Mouse (Mus musculus): ENCODE measurements around the gene Plod2. TPM values are rescaled to one million over a fixed set of nuclear protein-coding genes. Genes with fewer than 3 reads are reported as not detected.

The Plod2 gene
- polyA plus RNA-seq, 1 experiment from 2014 or later = 6.6 TPM

DNA sequence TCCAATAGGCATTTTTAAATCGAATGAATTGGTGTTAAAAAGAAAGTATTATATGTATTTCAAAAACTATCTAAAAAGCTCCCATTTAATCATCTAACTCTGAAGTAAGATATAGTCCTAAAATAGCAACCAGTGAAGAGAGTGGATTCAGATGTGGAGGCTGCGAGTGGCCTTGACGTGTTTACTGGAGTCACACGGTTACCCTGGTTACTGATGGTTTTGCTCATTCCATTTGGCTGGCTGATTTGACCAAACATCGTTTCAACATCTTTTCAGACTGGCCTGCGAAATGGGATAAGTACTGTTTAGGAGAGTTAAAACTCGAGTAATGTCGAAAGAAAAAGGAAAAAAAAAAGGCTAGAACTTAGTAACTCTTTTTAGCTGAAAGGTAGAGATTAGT, 71.2 kb downstream of the Plod2 start:
- no peak overlapping the region for H3K4me2 ChIP-seq
- no peaks in the 10 kb centered on the region for H3K27me3 ChIP-seq (replicated peaks)
- 65% methylated on average over 8 of the region's 8 CpGs for WGBS (ENCODE audit: insufficient replicate concordance)

GRCm38 (mm10) chr9:92616418-92616817, 74.4 kb downstream of the Plod2 start:
- Histone ChIP-seq H3K9ac (no peak overlapping the region), H3K9me3 (replicated peaks) (no peaks in the 10 kb centered on the region), H3K4me2 (no peak overlapping the region), H3K36me3 (no peaks in the 10 kb centered on the region), H3K27ac (no peak overlapping the region), H3K4me1 (no peaks in the 10 kb centered on the region), H3K4me3 (no peak overlapping the region), H3K27me3 (replicated peaks) (no peaks in the 10 kb centered on the region)
- no peak for ATAC-seq
- WGBS (ENCODE audit: insufficient replicate concordance) = 78% methylated on average over 2 of the region's 2 CpGs

More for the DNA sequence above, 71.2 kb downstream of the Plod2 start:
- Histone ChIP-seq H3K9me3 (replicated peaks) (no peaks in the 10 kb centered on the region), H3K36me3 (no peaks in the 10 kb centered on the region), H3K4me1 (no peaks in the 10 kb centered on the region), H3K27ac (no peak overlapping the region), H3K9ac (no peak overlapping the region), H3K4me3 (no peak overlapping the region)
- no peak for ATAC-seq

DNA sequence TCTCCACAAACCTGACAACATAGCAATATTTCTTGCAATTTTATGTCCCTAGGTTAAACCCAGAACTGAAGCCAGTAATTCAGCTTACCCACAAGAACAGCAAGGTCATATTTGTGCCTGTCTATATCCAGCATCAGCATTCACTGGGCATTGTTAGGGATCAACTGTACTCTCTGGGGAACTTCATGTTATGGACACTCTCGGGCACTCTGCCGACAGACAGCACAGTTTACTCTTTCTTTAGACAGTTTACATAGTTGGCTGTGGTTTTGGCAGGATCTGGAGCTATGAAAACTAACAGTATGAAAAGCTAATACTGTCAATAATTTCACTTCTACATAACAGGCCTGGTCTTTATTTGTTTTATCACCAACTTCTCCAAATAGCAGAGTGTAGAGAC, 75.4 kb downstream of the Plod2 start:
- no peak overlapping the region for H3K27ac ChIP-seq
- 83% methylated on average over 2 of the region's 2 CpGs for WGBS (ENCODE audit: insufficient replicate concordance)
- no peak for ATAC-seq
- H3K27me3 ChIP-seq (replicated peaks) = no peaks in the 10 kb centered on the region
- H3K4me2 ChIP-seq = no peak overlapping the region
- no peak overlapping the region for H3K4me3 ChIP-seq
- H3K36me3 ChIP-seq = no peaks in the 10 kb centered on the region
- no peaks in the 10 kb centered on the region for H3K9me3 ChIP-seq (replicated peaks)
- no peaks in the 10 kb centered on the region for H3K4me1 ChIP-seq
- no peak overlapping the region for H3K9ac ChIP-seq

DNA sequence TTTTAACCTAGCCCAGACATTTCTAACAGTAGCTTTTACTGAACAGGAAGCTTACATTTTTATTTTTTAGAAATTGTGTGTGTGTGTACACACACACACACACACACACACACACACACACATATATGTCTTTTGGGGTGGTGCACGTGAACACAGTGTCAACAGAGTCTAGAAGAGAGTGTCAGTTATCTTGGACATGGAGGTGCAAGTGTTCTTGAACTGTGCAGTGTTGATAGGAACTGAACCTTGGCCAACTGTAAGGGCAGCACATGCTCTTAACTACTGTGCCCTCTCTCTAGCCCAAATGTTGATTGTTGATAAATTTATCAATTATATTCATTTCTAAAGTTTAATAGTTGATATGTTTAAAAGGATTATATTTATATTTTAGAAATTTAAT, 78.1 kb downstream of the Plod2 start:
- H3K36me3 ChIP-seq = no peaks in the 10 kb centered on the region
- no peaks in the 10 kb centered on the region for H3K9me3 ChIP-seq (replicated peaks)
- no peak overlapping the region for H3K9ac ChIP-seq
- no peaks in the 10 kb centered on the region for H3K27me3 ChIP-seq (replicated peaks)
- ATAC-seq = no peak
- no peak overlapping the region for H3K4me3 ChIP-seq
- no peak overlapping the region for H3K4me2 ChIP-seq
- 32% methylated on average over 1 of the region's 1 CpGs for WGBS (ENCODE audit: insufficient replicate concordance)
- H3K27ac ChIP-seq = no peak overlapping the region
- H3K4me1 ChIP-seq = no peaks in the 10 kb centered on the region

DNA sequence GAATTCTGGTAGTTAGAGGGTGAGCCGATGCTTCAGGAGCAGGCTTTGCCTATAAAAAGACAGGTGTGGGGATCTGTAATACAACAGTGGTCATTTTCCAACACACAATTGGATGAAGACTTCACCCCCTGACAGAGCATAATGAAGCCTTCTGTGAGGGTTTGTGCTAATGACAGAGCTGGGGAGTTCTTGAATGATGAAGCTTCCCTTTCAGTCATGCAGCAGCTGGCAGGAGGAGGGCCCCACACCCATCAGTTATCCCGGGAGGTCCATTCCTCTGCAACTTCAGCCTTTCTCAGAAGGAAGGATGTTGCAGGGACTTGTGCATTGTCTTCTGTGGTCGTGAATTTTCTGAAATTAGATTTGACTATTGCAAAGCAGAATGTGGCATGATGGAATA, 79.2 kb downstream of the Plod2 start:
- H3K9ac ChIP-seq = no peak overlapping the region
- H3K9me3 ChIP-seq (replicated peaks) = no peaks in the 10 kb centered on the region
- ATAC-seq = no peak
- no peaks in the 10 kb centered on the region for H3K4me1 ChIP-seq
- H3K4me2 ChIP-seq = no peak overlapping the region
- H3K27ac ChIP-seq = no peak overlapping the region
- H3K4me3 ChIP-seq = no peak overlapping the region
- no peaks in the 10 kb centered on the region for H3K27me3 ChIP-seq (replicated peaks)
- no peaks in the 10 kb centered on the region for H3K36me3 ChIP-seq
- 51% methylated on average over 3 of the region's 3 CpGs for WGBS (ENCODE audit: insufficient replicate concordance)

GRCm38 (mm10) chr9:92621878-92622282, 79.9 kb downstream of the Plod2 start:
- ATAC-seq = no peak
- Histone ChIP-seq H3K4me2 (no peak overlapping the region), H3K27ac (no peak overlapping the region), H3K9me3 (replicated peaks) (no peaks in the 10 kb centered on the region), H3K36me3 (no peaks in the 10 kb centered on the region), H3K9ac (no peak overlapping the region), H3K4me1 (no peaks in the 10 kb centered on the region), H3K4me3 (no peak overlapping the region), H3K27me3 (replicated peaks) (no peaks in the 10 kb centered on the region)
- 56% methylated on average over 2 of the region's 2 CpGs for WGBS (ENCODE audit: insufficient replicate concordance)

DNA sequence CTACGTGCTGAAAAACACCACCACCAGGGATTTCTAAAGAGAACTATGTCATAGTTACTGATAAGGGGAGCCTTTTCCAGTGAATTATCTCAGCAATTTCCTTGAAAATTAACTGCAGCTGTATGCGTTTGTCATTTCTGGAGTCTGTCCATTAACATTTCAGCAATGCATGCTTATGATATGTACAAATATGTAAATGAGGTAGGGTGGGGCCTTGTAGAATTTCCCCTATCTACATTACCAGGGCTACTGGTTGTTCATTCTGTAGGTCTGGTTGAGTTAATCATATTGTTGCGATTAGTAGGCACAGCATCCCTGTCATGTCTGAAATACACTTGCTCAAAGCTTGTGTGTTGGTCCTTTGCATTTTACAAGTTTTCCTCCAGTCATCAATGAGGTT, 92.8 kb downstream of the Plod2 start:
- H3K4me1 ChIP-seq = no peaks in the 10 kb centered on the region
- no peak overlapping the region for H3K4me2 ChIP-seq
- no peaks in the 10 kb centered on the region for H3K27me3 ChIP-seq (replicated peaks)
- no peak for ATAC-seq
- no peak overlapping the region for H3K27ac ChIP-seq
- WGBS (ENCODE audit: insufficient replicate concordance) = 45% methylated on average over 3 of the region's 3 CpGs
- H3K9ac ChIP-seq = no peak overlapping the region
- no peak overlapping the region for H3K4me3 ChIP-seq
- peaks cover 13% of the 10 kb centered on the region for H3K9me3 ChIP-seq (replicated peaks)
- H3K36me3 ChIP-seq = no peaks in the 10 kb centered on the region

DNA sequence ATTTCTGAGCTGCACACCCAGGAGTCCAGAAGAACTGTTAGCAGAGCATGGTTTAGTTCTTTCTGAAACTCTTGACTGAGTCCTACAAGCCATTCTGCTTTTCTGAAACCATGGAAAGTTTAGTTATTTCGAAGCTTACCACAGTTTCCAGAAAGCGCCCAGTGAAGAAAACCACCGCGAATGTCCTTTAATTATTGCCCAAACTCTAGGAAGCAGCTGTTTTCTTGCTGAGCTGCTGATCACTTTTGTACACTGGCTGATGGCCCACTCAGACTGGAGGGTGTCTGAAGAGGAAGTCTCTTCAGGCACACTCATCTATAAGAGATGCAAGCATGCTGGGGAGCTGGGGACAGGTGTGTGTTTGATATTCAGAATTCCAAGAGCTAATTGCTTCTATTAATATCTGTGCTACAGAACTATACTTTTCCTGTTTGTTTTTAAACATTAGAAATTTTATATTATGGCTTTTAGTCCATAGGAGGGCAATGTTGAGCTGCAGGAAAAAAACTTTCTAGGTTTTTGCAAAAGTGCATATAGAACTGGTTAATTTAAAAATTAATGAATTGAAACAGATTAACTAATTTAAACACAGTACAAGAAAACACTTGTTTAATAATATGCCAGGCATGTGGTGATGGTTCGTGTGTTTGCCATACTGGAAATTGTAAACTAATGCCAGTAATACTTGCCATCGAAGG, 97.3 kb downstream of the Plod2 start:
- Histone ChIP-seq H3K27ac (no peak overlapping the region), H3K9me3 (replicated peaks) (peaks cover 4% of the 10 kb centered on the region; the same call in 1 of the 2 replicates), H3K36me3 (no peaks in the 10 kb centered on the region), H3K4me2 (no peak overlapping the region), H3K9ac (no peak overlapping the region), H3K4me3 (no peak overlapping the region), H3K27me3 (replicated peaks) (no peaks in the 10 kb centered on the region), H3K4me1 (no peaks in the 10 kb centered on the region)
- no peak for ATAC-seq
- 66% methylated on average over 6 of the region's 6 CpGs for WGBS (ENCODE audit: insufficient replicate concordance)

DNA sequence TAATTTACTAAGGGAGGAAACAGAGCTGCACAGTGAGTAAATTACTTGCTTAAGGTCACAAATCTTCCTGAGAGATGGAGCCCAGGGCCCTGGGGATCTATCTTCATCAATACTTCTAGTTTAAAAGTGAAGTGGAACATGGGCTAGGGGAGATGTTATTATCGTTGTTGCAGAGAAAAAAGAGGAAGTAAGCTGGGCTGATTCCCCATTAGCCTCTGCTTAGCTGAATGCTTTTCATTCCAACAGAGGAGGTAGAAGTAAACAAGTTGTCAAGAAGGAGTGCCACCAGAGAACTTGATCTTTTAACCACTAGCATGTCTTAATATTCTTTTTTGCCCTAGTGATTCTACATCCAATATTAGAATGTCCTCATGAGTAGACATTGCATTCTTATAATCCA, 99.7 kb downstream of the Plod2 start:
- WGBS (ENCODE audit: insufficient replicate concordance) = 35% methylated on average over 1 of the region's 1 CpGs
- Histone ChIP-seq H3K4me3 (no peak overlapping the region), H3K27me3 (replicated peaks) (no peaks in the 10 kb centered on the region), H3K4me2 (no peak overlapping the region), H3K9me3 (replicated peaks) (peaks cover 4% of the 10 kb centered on the region; the same call in 1 of the 2 replicates), H3K36me3 (no peaks in the 10 kb centered on the region), H3K27ac (no peak overlapping the region), H3K9ac (no peak overlapping the region), H3K4me1 (no peaks in the 10 kb centered on the region)
- ATAC-seq = no peak

Other genes starting within 250 kb of the Plod2 start
- gene 1700057G04Rik, start 232.8 kb upstream of the Plod2 start, polyA plus RNA-seq (2016; fragmentation: Nextera tagmentation; extraction: Ambion mirVana) = not detected in 2 replicates
- gene Plscr4, start 84.8 kb upstream of the Plod2 start, polyA plus RNA-seq (2016; fragmentation: Nextera tagmentation; extraction: Ambion mirVana) = 0.36 and 0.41 TPM in 2 replicates

All from liver, embryonic 12.5 days (tissue).